Mouse (Mus musculus): ENCODE measurements around the gene Ednrb. TPM values are rescaled to one million over a fixed set of nuclear protein-coding genes. Genes with fewer than 3 reads are reported as not detected.
A peak's percentile ranks its signal among the peaks of the same experiment; 100 is the strongest.
"Not testable (repeated sequence)": the region's sequence is repeated elsewhere in the genome, so short reads cannot be mapped to it uniquely, and the experiment has no call there.

The Ednrb gene
- polyA plus RNA-seq, 1 experiment: 11.4 TPM

DNA sequence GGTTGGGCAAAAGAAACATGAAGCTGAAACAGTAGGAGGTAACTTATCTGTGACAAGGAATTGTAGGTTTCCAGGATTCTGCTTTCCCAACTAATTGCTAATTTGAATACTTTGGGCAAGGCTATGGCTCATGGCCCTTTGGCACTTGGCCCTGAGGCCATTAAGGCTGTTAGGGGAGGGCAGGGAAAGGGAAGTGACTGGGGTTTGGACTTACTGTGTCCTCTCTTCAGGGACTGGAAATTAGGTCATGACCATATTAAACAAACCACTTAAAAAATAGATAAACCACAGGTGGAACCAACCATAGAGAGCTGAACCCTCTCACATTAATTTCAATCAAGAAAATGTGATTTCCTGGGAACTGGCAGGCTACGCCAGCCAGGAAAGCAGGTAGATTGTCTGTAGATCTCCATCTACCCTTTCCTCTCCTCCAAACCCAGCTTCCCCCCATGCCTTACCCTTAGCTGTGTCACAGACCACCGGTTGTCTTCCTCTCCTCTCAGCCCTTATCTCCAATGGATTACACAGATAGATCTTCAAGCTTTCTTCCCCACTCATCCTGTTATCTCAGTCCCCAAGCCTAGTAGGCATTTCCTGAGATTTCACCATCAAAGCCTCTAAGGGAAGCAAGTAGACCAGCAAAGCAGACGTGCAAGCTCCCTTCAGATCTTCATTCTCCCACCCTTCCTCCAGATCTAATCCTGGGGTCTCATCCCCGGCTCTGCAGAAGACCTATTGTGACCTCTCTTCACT lies 40.1 kb downstream of the Ednrb start:
- no peak overlapping the region for H3K4me3 ChIP-seq (ENCODE audit: insufficient read depth, low read length)
- no peak for TF ChIP-seq POLR2A (IDR thresholded peaks at IDR 0.05; ENCODE audit: low read depth, low read length)
- H3K4me1 ChIP-seq (ENCODE audit: control insufficient read depth, insufficient read depth, low read length): no peaks in the 10 kb centered on the region
- no peak overlapping the region for H3K27ac ChIP-seq (ENCODE audit: insufficient read depth, low read length)

- TF ChIP-seq CTCF (IDR thresholded peaks at IDR 0.05; ENCODE audit: borderline replicate concordance, insufficient read depth, low read length) (no peak), POLR2A (IDR thresholded peaks at IDR 0.05; ENCODE audit: low read depth, low read length) (no peak)
- Histone ChIP-seq H3K27ac (ENCODE audit: insufficient read depth, low read length) (no peak overlapping the region), H3K4me1 (ENCODE audit: control insufficient read depth, insufficient read depth, low read length) (no peaks in the 10 kb centered on the region), H3K4me3 (ENCODE audit: insufficient read depth, low read length) (no peak overlapping the region)
Measured at GRCm38 (mm10) chr14:103797123-103797522, 47.1 kb downstream of the Ednrb start.

DNA sequence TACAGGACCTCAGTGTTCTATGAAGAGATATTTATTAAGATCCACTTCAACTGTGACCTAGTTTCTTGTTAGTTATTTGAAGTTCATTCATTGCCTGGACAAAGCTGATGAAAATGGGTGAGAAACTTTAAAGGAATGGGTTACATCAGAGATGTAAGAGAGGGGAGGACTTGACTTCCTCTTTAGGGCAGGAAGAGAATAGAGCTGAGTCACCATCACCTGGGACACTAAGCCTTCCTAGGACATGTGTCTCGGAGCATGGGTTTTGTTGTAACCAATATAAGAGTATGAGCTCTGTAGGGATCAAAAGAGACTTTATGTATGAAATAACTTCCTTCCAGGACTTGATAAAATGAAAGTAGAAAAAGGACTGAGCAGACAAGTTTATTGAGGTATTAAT lies 48.6 kb downstream of the Ednrb start:
- Histone ChIP-seq H3K4me1 (ENCODE audit: control insufficient read depth, insufficient read depth, low read length) (no peaks in the 10 kb centered on the region), H3K27ac (ENCODE audit: insufficient read depth, low read length) (no peak overlapping the region)
- TF ChIP-seq POLR2A (IDR thresholded peaks at IDR 0.05; ENCODE audit: low read depth, low read length): no peak
- TF ChIP-seq CTCF (IDR thresholded peaks at IDR 0.05; ENCODE audit: borderline replicate concordance, insufficient read depth, low read length): no peak

GRCm38 (mm10) chr14:103793409-103793808 lies 50.8 kb downstream of the Ednrb start:
- no peak overlapping the region for H3K27ac ChIP-seq (ENCODE audit: insufficient read depth, low read length)
- TF ChIP-seq CTCF (IDR thresholded peaks at IDR 0.05; ENCODE audit: borderline replicate concordance, insufficient read depth, low read length): no peak
- no peak for TF ChIP-seq POLR2A (IDR thresholded peaks at IDR 0.05; ENCODE audit: low read depth, low read length)
- H3K4me1 ChIP-seq (ENCODE audit: control insufficient read depth, insufficient read depth, low read length): no peaks in the 10 kb centered on the region
- H3K4me3 ChIP-seq (ENCODE audit: insufficient read depth, low read length): no peak overlapping the region

More for the DNA sequence above, 48.6 kb downstream of the Ednrb start:
- H3K4me3 ChIP-seq (ENCODE audit: insufficient read depth, low read length): no peak overlapping the region

DNA sequence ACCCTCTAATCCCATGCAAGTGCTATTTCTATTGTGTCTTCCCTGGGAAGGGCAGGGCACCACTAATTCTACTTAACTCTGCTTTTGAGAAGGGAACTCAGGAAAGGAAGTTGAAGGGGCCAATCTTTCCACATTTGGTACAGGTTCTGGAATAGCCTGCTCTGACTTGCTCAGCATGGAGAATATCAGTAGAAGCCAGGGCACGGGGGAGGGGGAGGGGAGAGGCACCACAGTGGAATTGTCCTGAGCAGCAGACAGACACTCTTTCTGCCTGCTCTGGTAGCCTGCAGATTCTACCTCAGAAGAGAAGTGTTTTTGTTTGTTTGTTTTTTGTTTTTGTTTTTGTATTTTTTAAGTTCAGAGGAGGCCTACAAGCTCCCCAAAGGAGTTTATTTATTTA lies 51.5 kb downstream of the Ednrb start:
- TF ChIP-seq CTCF (IDR thresholded peaks at IDR 0.05; ENCODE audit: borderline replicate concordance, insufficient read depth, low read length) (no peak), POLR2A (IDR thresholded peaks at IDR 0.05; ENCODE audit: low read depth, low read length) (no peak)

GRCm38 (mm10) chr14:103787547-103787946 lies 56.7 kb downstream of the Ednrb start:
- H3K27ac ChIP-seq (ENCODE audit: insufficient read depth, low read length): no peak overlapping the region
- no peak for TF ChIP-seq POLR2A (IDR thresholded peaks at IDR 0.05; ENCODE audit: low read depth, low read length)
- H3K4me1 ChIP-seq (ENCODE audit: control insufficient read depth, insufficient read depth, low read length): no peaks in the 10 kb centered on the region
- H3K4me3 ChIP-seq (ENCODE audit: insufficient read depth, low read length): no peak overlapping the region

More for the DNA sequence above, 51.5 kb downstream of the Ednrb start:
- no peak overlapping the region for H3K4me3 ChIP-seq (ENCODE audit: insufficient read depth, low read length)
- H3K27ac ChIP-seq (ENCODE audit: insufficient read depth, low read length): no peak overlapping the region
- H3K4me1 ChIP-seq (ENCODE audit: control insufficient read depth, insufficient read depth, low read length): no peaks in the 10 kb centered on the region

GRCm38 (mm10) chr14:103785096-103785965 lies 58.9 kb downstream of the Ednrb start:
- Histone ChIP-seq H3K4me1 (ENCODE audit: control insufficient read depth, insufficient read depth, low read length) (no peaks in the 10 kb centered on the region), H3K27ac (ENCODE audit: insufficient read depth, low read length) (no peak overlapping the region), H3K4me3 (ENCODE audit: insufficient read depth, low read length) (no peak overlapping the region)
- TF ChIP-seq CTCF (IDR thresholded peaks at IDR 0.05; ENCODE audit: borderline replicate concordance, insufficient read depth, low read length): no peak
- no peak for TF ChIP-seq POLR2A (IDR thresholded peaks at IDR 0.05; ENCODE audit: low read depth, low read length)

GRCm38 (mm10) chr14:103780336-103780735 lies 63.9 kb downstream of the Ednrb start:
- not testable (repeated sequence) for H3K4me1 ChIP-seq (ENCODE audit: control insufficient read depth, insufficient read depth, low read length); H3K27ac ChIP-seq (ENCODE audit: insufficient read depth, low read length); H3K4me3 ChIP-seq (ENCODE audit: insufficient read depth, low read length)

GRCm38 (mm10) chr14:103779276-103779675 lies 64.9 kb downstream of the Ednrb start:
- Histone ChIP-seq H3K27ac (ENCODE audit: insufficient read depth, low read length) (no peak overlapping the region), H3K4me3 (ENCODE audit: insufficient read depth, low read length) (no peak overlapping the region), H3K4me1 (ENCODE audit: control insufficient read depth, insufficient read depth, low read length) (no peaks in the 10 kb centered on the region)
- no peak for TF ChIP-seq CTCF (IDR thresholded peaks at IDR 0.05; ENCODE audit: borderline replicate concordance, insufficient read depth, low read length)
- TF ChIP-seq POLR2A (IDR thresholded peaks at IDR 0.05; ENCODE audit: low read depth, low read length): no peak

DNA sequence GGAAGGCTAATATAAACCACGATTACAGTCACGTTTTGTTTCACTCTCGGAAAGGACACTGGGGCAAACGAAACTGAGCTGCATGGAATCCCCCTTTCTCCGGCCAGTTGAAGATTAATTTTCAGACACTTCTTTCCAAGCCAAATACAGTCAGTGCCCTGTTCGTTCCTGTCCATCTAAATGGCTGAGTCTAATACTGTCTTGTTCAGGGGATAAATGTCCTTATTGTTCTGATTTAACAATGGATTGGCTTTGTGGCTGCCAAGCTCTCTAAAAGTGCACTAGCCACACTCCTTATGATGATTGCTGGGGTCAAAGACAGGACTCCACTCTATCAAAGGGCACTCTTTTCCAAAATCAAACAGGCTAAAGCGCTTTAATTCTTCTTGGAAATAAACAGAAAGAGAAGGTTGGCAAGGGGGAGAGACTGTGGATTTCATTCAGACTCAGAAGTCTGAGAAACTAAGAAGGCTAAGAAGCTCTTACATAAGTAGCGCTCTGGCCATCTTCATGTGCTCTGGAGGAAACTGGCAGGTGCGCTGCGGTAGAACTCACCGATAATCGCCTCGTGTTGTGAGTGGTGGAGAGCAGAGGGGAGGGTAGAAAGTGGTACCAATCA lies 65.6 kb downstream of the Ednrb start:
- Histone ChIP-seq H3K4me3 (ENCODE audit: insufficient read depth, low read length) (0 out of 2 replicates have a peak overlapping the region, but pooled peaks have one; percentile 20), H3K27ac (ENCODE audit: insufficient read depth, low read length) (no peak overlapping the region), H3K4me1 (ENCODE audit: control insufficient read depth, insufficient read depth, low read length) (no peaks in the 10 kb centered on the region)
- TF ChIP-seq CTCF (IDR thresholded peaks at IDR 0.05; ENCODE audit: borderline replicate concordance, insufficient read depth, low read length) (no peak), POLR2A (IDR thresholded peaks at IDR 0.05; ENCODE audit: low read depth, low read length) (no peak)
